Mouse (Mus musculus) neural tube, embryonic 10.5 days (tissue): ENCODE measurements at regions not wholly inside any gene's neighbourhood (a gene's known extent, or its start where the extent isn't known, plus 50 kb on each side); places are given as distances from the start of the nearest gene placed in this dataset.

Experiments
- DNase-seq: peaks from one replicate; pipeline ENCODE4 v3.0.0-alpha.2; 2017; ENCODE audit warnings: low spot score; ENCODE audit errors: extremely low spot score

DNA sequence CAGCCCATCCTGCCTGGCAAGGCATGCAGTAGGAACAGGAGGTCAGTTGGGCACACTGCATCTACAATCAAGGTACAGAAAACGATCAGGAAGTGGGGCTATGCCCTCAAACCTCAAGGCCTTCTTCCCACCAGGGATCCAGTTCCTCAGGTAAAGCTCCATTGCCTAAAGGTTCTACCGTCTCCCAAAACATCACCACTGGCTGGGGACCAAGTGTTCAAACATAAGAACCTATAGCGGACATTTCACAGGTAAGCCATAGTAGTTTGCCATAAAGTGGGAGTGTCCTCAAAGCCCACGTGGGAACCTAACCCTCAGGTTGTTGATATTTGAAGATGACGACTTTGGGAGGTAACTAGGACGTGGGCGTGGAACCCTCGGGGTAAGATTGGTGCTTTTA lies 72.3 kb upstream of the Map1b start:
- DNase-seq = no peak

GRCm38 (mm10) chr13:99583841-99584240 lies 67.5 kb upstream of the Map1b start:
- no peak for DNase-seq

- DNase-seq = no peak
Observed at GRCm38 (mm10) chr13:99580296-99580695, 64.0 kb upstream of the Map1b start.

GRCm38 (mm10) chr13:99579596-99580175 lies 63.3 kb upstream of the Map1b start:
- DNase-seq = no peak

- DNase-seq = no peak
Observed at GRCm38 (mm10) chr13:99577686-99578085, 61.3 kb upstream of the Map1b start.

GRCm38 (mm10) chr13:99573021-99573420 lies 56.7 kb upstream of the Map1b start:
- DNase-seq = no peak

GRCm38 (mm10) chr13:99572381-99572780 lies 56.0 kb upstream of the Map1b start:
- no peak for DNase-seq
